Mouse (Mus musculus): ENCODE measurements around the gene Lipt1. TPM values are rescaled to one million over a fixed set of nuclear protein-coding genes. Genes with fewer than 3 reads are reported as not detected.

Gene Lipt1
- polyA plus RNA-seq, 1 experiment from 2014 or later, result 10.6 TPM

DNA sequence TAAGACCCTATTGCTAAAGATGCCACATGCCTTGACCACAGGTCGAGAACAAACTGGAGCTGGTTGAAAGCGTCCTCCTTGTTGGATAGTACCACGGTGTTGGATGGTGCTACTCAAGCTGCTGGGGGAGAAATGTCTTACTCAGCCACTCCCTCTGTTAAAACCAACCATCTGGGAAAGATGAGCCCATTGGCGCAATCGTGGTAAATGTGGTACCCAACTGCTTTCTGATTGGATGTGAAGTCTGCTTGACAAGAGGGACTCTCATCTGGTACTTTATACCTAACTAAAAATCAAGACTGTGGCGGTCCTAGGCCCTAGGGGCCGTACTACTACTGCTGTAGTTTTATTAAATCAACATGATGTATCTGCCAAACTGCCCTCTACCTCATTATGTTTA is 17.7 kb downstream of the Lipt1 start:
- Histone ChIP-seq H3K4me2 (ENCODE audit: low read depth, low read length) (peak overlapping the region; percentile 80), H3K36me3 (ENCODE audit: control insufficient read depth, insufficient read depth) (peaks cover 7% of the 10 kb centered on the region), H3K4me1 (ENCODE audit: control insufficient read depth, insufficient read depth, low read length) (peaks cover 12% of the 10 kb centered on the region), H3K9me3 (replicated peaks; ENCODE audit: control insufficient read depth, low read length) (no peaks in the 10 kb centered on the region), H3K27me3 (ENCODE audit: control insufficient read depth, insufficient read depth, low read length) (no peaks in the 10 kb centered on the region), H3K9ac (ENCODE audit: low read length) (peak overlapping the region; percentile 82), H3K27ac (ENCODE audit: low read length) (no peak overlapping the region), H3K4me3 (ENCODE audit: low read length) (peak overlapping the region; percentile 84)
- 81% methylated on average over 7 of the region's 7 CpGs for WGBS
- ATAC-seq (replicated peaks; ENCODE audit: extremely low read depth, insufficient read depth, low FRiP score), result no peak

DNA sequence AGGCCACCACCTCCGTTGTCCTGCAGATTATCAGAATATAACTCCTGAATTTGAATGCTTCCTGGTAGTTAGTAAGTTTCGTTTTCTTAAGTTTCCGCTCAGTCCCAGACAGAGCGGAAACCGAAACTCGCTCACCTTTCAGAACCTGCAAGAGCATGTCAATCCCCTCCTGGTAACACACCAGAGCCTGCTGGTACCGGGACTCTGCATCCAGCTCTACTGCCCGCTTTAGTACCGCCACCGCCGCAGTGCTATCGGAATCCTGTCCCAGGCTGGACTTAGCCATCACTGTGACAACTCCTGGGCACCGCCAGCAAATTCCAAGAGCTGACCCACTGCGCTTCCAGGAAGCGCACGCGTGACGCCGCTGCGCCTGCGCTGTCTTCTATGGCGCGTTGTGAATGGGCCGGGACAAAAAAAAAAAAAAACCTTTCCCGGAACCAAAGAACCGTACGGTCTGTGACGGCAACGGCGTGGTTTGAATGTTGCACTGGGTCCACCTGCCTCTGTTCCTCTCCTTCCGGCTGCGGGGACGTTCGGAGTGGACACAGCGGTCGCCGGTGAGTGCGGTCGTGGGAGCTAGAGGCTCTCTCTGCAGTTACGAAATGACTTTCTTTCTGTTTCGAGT is 18.6 kb downstream of the Lipt1 start, which contains the start of the genes Mitd1 and Mrpl30:
TSS of gene Mitd1 (minus strand) at position 387 of the 628 bp plus-strand sequence.
TSS of gene Mrpl30 (plus strand) at position 453 of the 628 bp plus-strand sequence.
- H3K4me2 ChIP-seq (ENCODE audit: low read depth, low read length), result peak within 1 kb of the TSS; percentile 80
- under 1% methylated on average over 41 of the region's 41 CpGs for WGBS
- H3K27ac ChIP-seq (ENCODE audit: low read length), result peak within 1 kb of the TSS; percentile 75
- no peaks in the 10 kb centered on the region for H3K27me3 ChIP-seq (ENCODE audit: control insufficient read depth, insufficient read depth, low read length)
- no peaks in the 10 kb centered on the region for H3K9me3 ChIP-seq (replicated peaks; ENCODE audit: control insufficient read depth, low read length)
- peak; percentile 93 for ATAC-seq (replicated peaks; ENCODE audit: extremely low read depth, insufficient read depth, low FRiP score)
- H3K4me1 ChIP-seq (ENCODE audit: control insufficient read depth, insufficient read depth, low read length), result peaks cover 12% of the 10 kb centered on the region
- peak within 1 kb of the TSS; percentile 82 for H3K9ac ChIP-seq (ENCODE audit: low read length)
- H3K36me3 ChIP-seq (ENCODE audit: control insufficient read depth, insufficient read depth), result peaks cover 12% of the 10 kb centered on the region
- H3K4me3 ChIP-seq (ENCODE audit: low read length), result peak within 1 kb of the TSS; percentile 84

DNA sequence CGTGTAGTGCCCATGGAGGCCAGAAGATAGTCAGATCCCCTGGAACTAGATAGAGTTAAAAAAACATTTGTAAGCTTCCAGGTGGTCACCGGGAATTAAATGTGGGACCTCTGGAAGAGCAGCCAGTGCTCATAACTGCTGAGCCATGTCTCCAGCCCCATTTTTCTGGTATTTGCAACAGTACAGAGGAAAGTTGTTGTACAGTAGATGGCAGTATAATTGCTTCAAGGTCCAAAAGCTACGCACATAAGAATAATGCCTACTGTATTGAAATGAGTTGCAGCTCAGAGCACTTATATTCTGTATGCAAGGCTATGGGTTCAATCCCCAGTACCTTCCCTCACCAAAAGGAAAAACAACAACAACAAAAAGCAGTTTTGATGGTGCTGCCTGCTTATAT is 19.9 kb downstream of the Lipt1 start:
- H3K27ac ChIP-seq (ENCODE audit: low read length), result no peak overlapping the region
- no peaks in the 10 kb centered on the region for H3K27me3 ChIP-seq (ENCODE audit: control insufficient read depth, insufficient read depth, low read length)
- H3K4me3 ChIP-seq (ENCODE audit: low read length), result peak overlapping the region; percentile 84
- peak overlapping the region; percentile 76 for H3K4me2 ChIP-seq (ENCODE audit: low read depth, low read length)
- no peaks in the 10 kb centered on the region for H3K9me3 ChIP-seq (replicated peaks; ENCODE audit: control insufficient read depth, low read length)
- peaks cover 12% of the 10 kb centered on the region for H3K4me1 ChIP-seq (ENCODE audit: control insufficient read depth, insufficient read depth, low read length)
- WGBS, result 55% methylated on average over 3 of the region's 3 CpGs
- no peak for ATAC-seq (replicated peaks; ENCODE audit: extremely low read depth, insufficient read depth, low FRiP score)
- peak overlapping the region; percentile 82 for H3K9ac ChIP-seq (ENCODE audit: low read length)
- H3K36me3 ChIP-seq (ENCODE audit: control insufficient read depth, insufficient read depth), result peaks cover 21% of the 10 kb centered on the region

DNA sequence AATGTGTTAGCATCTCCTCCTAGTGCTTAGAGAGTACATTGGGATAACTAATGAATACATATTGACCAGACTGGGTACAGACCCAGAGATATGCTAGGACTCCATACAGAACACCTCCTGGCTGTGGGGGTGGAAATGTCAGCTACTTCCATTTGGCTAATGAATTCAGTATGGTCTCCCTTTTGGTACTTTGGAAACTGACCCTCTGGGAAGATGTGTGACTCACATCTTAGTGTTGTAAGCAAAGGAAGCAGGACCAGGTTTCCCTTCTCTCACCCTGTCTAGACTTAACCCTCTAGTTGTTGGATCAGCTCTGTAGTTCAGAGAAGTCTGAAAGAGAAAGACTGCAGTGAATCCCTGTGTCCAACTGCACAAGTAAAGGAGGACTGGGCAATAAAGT is 23.1 kb downstream of the Lipt1 start:
- H3K9ac ChIP-seq (ENCODE audit: low read length), result no peak overlapping the region
- H3K4me1 ChIP-seq (ENCODE audit: control insufficient read depth, insufficient read depth, low read length), result peaks cover 6% of the 10 kb centered on the region
- no peak overlapping the region for H3K27ac ChIP-seq (ENCODE audit: low read length)
- H3K4me2 ChIP-seq (ENCODE audit: low read depth, low read length), result no peak overlapping the region
- no peaks in the 10 kb centered on the region for H3K27me3 ChIP-seq (ENCODE audit: control insufficient read depth, insufficient read depth, low read length)
- peaks cover 41% of the 10 kb centered on the region for H3K36me3 ChIP-seq (ENCODE audit: control insufficient read depth, insufficient read depth)
- H3K4me3 ChIP-seq (ENCODE audit: low read length), result no peak overlapping the region
- no peaks in the 10 kb centered on the region for H3K9me3 ChIP-seq (replicated peaks; ENCODE audit: control insufficient read depth, low read length)
- ATAC-seq (replicated peaks; ENCODE audit: extremely low read depth, insufficient read depth, low FRiP score), result no peak

DNA sequence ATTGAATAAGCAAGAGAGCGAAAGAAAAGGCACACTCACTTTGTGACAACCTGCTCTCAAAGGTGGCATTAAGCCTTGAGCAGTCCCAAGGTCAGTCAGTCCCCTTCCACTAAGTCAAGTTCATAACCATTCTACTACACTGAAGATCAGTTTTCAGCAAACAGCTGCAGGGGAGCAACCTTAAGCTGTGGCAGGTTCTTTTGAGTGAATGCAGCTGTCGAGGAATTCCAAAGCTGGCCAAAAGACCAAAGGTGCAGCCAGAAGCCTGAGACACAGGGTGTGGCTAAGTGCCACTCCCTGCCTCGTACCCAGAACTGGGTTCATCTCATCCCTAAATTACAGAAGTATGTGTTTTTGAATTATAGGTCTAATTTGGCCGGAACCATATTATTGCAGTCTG is 28.3 kb downstream of the Lipt1 start:
- no peak overlapping the region for H3K9ac ChIP-seq (ENCODE audit: low read length)
- H3K9me3 ChIP-seq (replicated peaks; ENCODE audit: control insufficient read depth, low read length), result no peaks in the 10 kb centered on the region
- H3K4me1 ChIP-seq (ENCODE audit: control insufficient read depth, insufficient read depth, low read length), result peaks cover 5% of the 10 kb centered on the region; the same call in 1 of the 2 replicates
- peaks cover 31% of the 10 kb centered on the region for H3K36me3 ChIP-seq (ENCODE audit: control insufficient read depth, insufficient read depth)
- peak overlapping the region; percentile 35 for H3K27ac ChIP-seq (ENCODE audit: low read length)
- H3K4me2 ChIP-seq (ENCODE audit: low read depth, low read length), result no peak overlapping the region
- H3K27me3 ChIP-seq (ENCODE audit: control insufficient read depth, insufficient read depth, low read length), result no peaks in the 10 kb centered on the region
- WGBS, result 74% methylated on average over 4 of the region's 4 CpGs
- ATAC-seq (replicated peaks; ENCODE audit: extremely low read depth, insufficient read depth, low FRiP score), result no peak
- no peak overlapping the region for H3K4me3 ChIP-seq (ENCODE audit: low read length)

DNA sequence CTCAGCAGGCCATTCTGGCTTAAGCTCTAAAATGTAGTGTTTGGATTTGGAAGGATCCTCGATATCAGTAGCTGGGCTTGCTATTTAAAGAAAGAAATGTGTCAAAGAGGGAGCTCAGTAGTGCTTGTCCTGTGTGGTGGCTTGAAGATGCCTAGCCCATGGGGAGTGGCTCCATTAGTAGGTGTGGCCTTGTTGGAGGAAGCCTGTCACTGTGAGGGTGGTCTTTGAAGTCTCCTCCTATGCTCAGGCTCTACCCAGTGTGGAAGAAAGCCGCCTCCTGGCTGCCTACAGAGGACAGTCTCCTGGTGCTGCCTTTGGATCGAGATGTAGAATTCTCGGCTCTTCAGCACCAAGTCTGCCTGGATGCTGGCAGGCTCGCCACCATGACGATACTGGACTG is 28.8 kb downstream of the Lipt1 start:
- Histone ChIP-seq H3K4me2 (ENCODE audit: low read depth, low read length) (peak overlapping the region; percentile 17; the same call in 1 of the 2 replicates), H3K9ac (ENCODE audit: low read length) (no peak overlapping the region), H3K27ac (ENCODE audit: low read length) (peak overlapping the region; percentile 35; the same call in 1 of the 2 replicates), H3K4me1 (ENCODE audit: control insufficient read depth, insufficient read depth, low read length) (peaks cover 5% of the 10 kb centered on the region; the same call in 1 of the 2 replicates), H3K27me3 (ENCODE audit: control insufficient read depth, insufficient read depth, low read length) (no peaks in the 10 kb centered on the region), H3K36me3 (ENCODE audit: control insufficient read depth, insufficient read depth) (peaks cover 29% of the 10 kb centered on the region), H3K9me3 (replicated peaks; ENCODE audit: control insufficient read depth, low read length) (no peaks in the 10 kb centered on the region), H3K4me3 (ENCODE audit: low read length) (no peak overlapping the region)
- 43% methylated on average over 6 of the region's 6 CpGs for WGBS
- peak; percentile 72; the same call in 1 of the 2 replicates for ATAC-seq (replicated peaks; ENCODE audit: extremely low read depth, insufficient read depth, low FRiP score)

DNA sequence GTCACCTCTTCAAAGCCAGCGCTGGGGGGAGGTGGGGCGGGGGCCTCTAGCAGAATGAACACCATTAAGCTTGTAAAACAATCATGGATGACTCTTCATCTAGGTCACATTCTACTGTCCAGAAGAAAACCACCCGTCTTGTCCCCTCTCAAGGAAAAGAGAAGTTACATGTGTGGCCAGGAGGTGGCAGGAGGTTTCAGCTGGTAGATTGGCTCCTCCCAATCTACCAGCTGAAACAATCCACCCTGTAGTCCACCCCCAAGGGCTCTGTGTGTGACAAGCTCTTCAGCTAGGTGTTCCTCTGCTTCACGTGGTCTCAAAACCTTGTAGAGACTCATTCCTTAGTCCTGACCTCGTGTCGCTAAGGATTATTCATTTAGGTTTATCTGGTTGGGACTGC is 31.6 kb downstream of the Lipt1 start:
- Histone ChIP-seq H3K27me3 (ENCODE audit: control insufficient read depth, insufficient read depth, low read length) (no peaks in the 10 kb centered on the region), H3K9ac (ENCODE audit: low read length) (no peak overlapping the region), H3K4me2 (ENCODE audit: low read depth, low read length) (no peak overlapping the region), H3K9me3 (replicated peaks; ENCODE audit: control insufficient read depth, low read length) (no peaks in the 10 kb centered on the region), H3K27ac (ENCODE audit: low read length) (no peak overlapping the region), H3K36me3 (ENCODE audit: control insufficient read depth, insufficient read depth) (peaks cover 8% of the 10 kb centered on the region), H3K4me1 (ENCODE audit: control insufficient read depth, insufficient read depth, low read length) (peaks cover 5% of the 10 kb centered on the region; the same call in 1 of the 2 replicates), H3K4me3 (ENCODE audit: low read length) (no peak overlapping the region)
- peak; percentile 37; the same call in 1 of the 2 replicates for ATAC-seq (replicated peaks; ENCODE audit: extremely low read depth, insufficient read depth, low FRiP score)
- 27% methylated on average over 6 of the region's 6 CpGs for WGBS

DNA sequence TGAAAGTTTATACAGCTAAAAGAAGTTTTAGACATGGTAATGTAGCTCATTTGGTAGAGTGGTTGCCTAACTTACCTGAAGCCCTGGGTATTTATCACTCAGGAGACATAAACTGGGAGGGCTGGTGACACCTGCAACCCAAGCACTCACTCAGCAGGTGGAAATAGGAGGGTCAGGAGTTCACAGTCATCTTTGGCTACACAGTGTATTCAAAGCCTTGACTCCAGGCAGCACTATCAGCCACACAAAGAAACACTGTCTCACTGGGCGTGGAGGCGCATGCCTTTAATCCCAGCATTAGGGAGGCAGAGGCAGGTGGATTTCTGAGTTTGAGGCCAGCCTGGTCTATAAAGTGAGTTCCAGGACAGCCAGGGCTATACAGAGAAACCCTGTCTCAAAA is 41.2 kb downstream of the Lipt1 start:
- no peak overlapping the region for H3K27ac ChIP-seq (ENCODE audit: low read length)
- ATAC-seq (replicated peaks; ENCODE audit: extremely low read depth, insufficient read depth, low FRiP score), result no peak
- H3K9ac ChIP-seq (ENCODE audit: low read length), result no peak overlapping the region

DNA sequence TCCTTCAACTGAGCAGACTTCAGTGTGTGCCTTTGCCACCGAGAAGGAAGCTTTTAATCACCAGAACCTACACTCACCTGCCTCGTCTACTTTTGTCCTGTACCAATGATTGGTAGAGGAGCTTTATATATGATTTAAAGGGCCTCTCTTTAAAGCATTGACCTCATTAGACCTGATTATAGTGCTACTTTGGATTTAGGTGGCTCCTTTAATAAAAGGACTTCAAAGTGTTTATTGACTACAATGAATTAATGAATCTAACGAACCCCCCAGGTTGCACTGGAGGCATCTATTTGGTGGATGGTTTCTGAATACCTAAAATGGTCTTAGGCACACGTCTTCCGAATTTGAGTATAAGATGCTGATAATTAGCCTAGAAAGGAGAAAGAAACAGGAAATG is 44.9 kb downstream of the Lipt1 start, which contains the start of gene Lyg2:
TSS of gene Lyg2 (minus strand) at position 101 of the 400 bp plus-strand sequence.
- H3K36me3 ChIP-seq (ENCODE audit: control insufficient read depth, insufficient read depth), result no peaks in the 10 kb centered on the region
- no peak within 1 kb of the TSS for H3K27ac ChIP-seq (ENCODE audit: low read length)
- no peak for ATAC-seq (replicated peaks; ENCODE audit: extremely low read depth, insufficient read depth, low FRiP score)
- no peaks in the 10 kb centered on the region for H3K27me3 ChIP-seq (ENCODE audit: control insufficient read depth, insufficient read depth, low read length)
- H3K9me3 ChIP-seq (replicated peaks; ENCODE audit: control insufficient read depth, low read length), result no peaks in the 10 kb centered on the region
- H3K4me3 ChIP-seq (ENCODE audit: low read length), result no peak within 1 kb of the TSS
- H3K9ac ChIP-seq (ENCODE audit: low read length), result no peak within 1 kb of the TSS
- no peaks in the 10 kb centered on the region for H3K4me1 ChIP-seq (ENCODE audit: control insufficient read depth, insufficient read depth, low read length)
- H3K4me2 ChIP-seq (ENCODE audit: low read depth, low read length), result no peak within 1 kb of the TSS
- WGBS, result 63% methylated on average over 5 of the region's 5 CpGs

More for the DNA sequence above, 41.2 kb downstream of the Lipt1 start:
- H3K4me3 ChIP-seq (ENCODE audit: low read length), result no peak overlapping the region
- no peaks in the 10 kb centered on the region for H3K4me1 ChIP-seq (ENCODE audit: control insufficient read depth, insufficient read depth, low read length)
- 89% methylated on average over 2 of the region's 2 CpGs for WGBS
- H3K9me3 ChIP-seq (replicated peaks; ENCODE audit: control insufficient read depth, low read length), result no peaks in the 10 kb centered on the region
- H3K27me3 ChIP-seq (ENCODE audit: control insufficient read depth, insufficient read depth, low read length), result no peaks in the 10 kb centered on the region
- no peaks in the 10 kb centered on the region for H3K36me3 ChIP-seq (ENCODE audit: control insufficient read depth, insufficient read depth)
- H3K4me2 ChIP-seq (ENCODE audit: low read depth, low read length), result no peak overlapping the region

All from heart, embryonic 16.5 days (tissue).